ENCODE assay signal across 7 mouse cellular contexts in genomic region chr6:113037946-113038734, GRCm38 (mm10). TPM values are rescaled to one million over a fixed set of nuclear protein-coding genes. Genes with fewer than 3 reads are reported as not detected.
DNase-seq lines count a peak whose midpoint lies in the region; ATAC-seq lines count a peak whose summit lies in the region.

No protein-coding gene starts in this region.

- H3K36me3 ChIP-seq in intestine, embryonic 14.5 days (ENCODE audit: control insufficient read depth, insufficient read depth, low read length) = no peaks in the 10 kb centered on the region

- peak overlapping the region; percentile 82 for H3K27ac ChIP-seq in intestine, embryonic 14.5 days (ENCODE audit: low read depth)

- H3K27me3 ChIP-seq in intestine, embryonic 14.5 days (replicated peaks; ENCODE audit: control insufficient read depth, insufficient read depth, low read length) = no peaks in the 10 kb centered on the region

- H3K9ac ChIP-seq in intestine, embryonic 14.5 days (ENCODE audit: low read length) = peak overlapping the region; percentile 38

- H3K9me3 ChIP-seq in intestine, embryonic 14.5 days (ENCODE audit: control insufficient read depth, low read length) = no peaks in the 10 kb centered on the region

- WGBS in intestine, embryonic 14.5 days = 8% methylated on average over 19 of the region's 19 CpGs

- intact Hi-C loops in gastrocnemius, postnatal 36 days (cut with DNase I) = loop anchor here (5.0 to 10.0 kb wide), 2 partner anchors 64 to 197 kb away; partner anchors contain the start of gene Mtmr14
- intact Hi-C loops in left cerebral cortex, postnatal 25 days (cut with DNase I) = no loop called here

- peak overlapping the region; percentile 44 for H3K4me2 ChIP-seq in intestine, embryonic 14.5 days (ENCODE audit: low read length)

- 0 out of 2 replicates have a peak, but pooled peaks cover 3% of the 10 kb centered on the region for H3K4me1 ChIP-seq in intestine, embryonic 14.5 days (replicated peaks; ENCODE audit: control insufficient read depth, insufficient read depth, low read length)

- H3K4me3 ChIP-seq in intestine, embryonic 14.5 days (ENCODE audit: low read depth, low read length) = no peak overlapping the region; the same call in 1 of the 2 replicates

- ATAC-seq in intestine, embryonic 14.5 days (replicated peaks; ENCODE audit: low FRiP score, low TSS enrichment, low read depth) = peak; percentile 82

- peak; percentile 66 for DNase-seq in adrenal gland, adult 2 months
- DNase-seq in embryo, embryonic 11 days = peak; percentile 79
- DNase-seq in gastrocnemius, postnatal 36 days = peak; percentile 33 to 42
- DNase-seq in intestine, embryonic 14.5 days (ENCODE audit: low spot score) = peak; percentile 84
- DNase-seq in left cerebral cortex, postnatal 25 days (ENCODE audit: low spot score in 2 of 2) = peak; percentile 72 to 82
- DNase-seq in mesoderm, embryonic 11.5 days (ENCODE audit: low read depth, low spot score) = peak; percentile 64
- peak; percentile 68 for DNase-seq in right cerebral cortex, postnatal 4 days

RNA-seq across cellular contexts. Expression of gene Thumpd3, which starts 7.9 kb away (rescaled TPM):
- total RNA-seq in adrenal gland, adult 2 months (2021) = 10 to 100 TPM; 32.7 to 35.2 TPM
- 2.8 and 3.0 TPM in 2 replicates for polyA plus RNA-seq in adrenal gland, adult 2 months (2012; rRNA removed)
- 10 to 100 TPM; 11.5 to 16.0 TPM for total RNA-seq in gastrocnemius, postnatal 36 days (2021)
- polyA plus RNA-seq in intestine, embryonic 14.5 days (2014; fragmentation: Nextera tagmentation; extraction: Ambion mirVana) = 48.2 and 48.9 TPM in 2 replicates
- 10 to 100 TPM; 29.4 TPM for total RNA-seq in left cerebral cortex, postnatal 25 days (2021)

RNA-seq across cellular contexts. Expression of gene Setd5, which starts 39.0 kb away (rescaled TPM):
- total RNA-seq in adrenal gland, adult 2 months (2021) = 10 to 100 TPM; 72.0 to 96.9 TPM
- 22.8 and 24.3 TPM in 2 replicates for polyA plus RNA-seq in adrenal gland, adult 2 months (2012; rRNA removed)
- 10 to 100 TPM; 20.4 to 25.6 TPM for total RNA-seq in gastrocnemius, postnatal 36 days (2021)
- 90.0 and 91.5 TPM in 2 replicates for polyA plus RNA-seq in intestine, embryonic 14.5 days (2014; fragmentation: Nextera tagmentation; extraction: Ambion mirVana)
- total RNA-seq in left cerebral cortex, postnatal 25 days (2021) = 100 to 1,000 TPM; 108 to 122 TPM
